Mouse (Mus musculus) myocyte (in vitro differentiated cells): ENCODE data around the gene Myo7a. TPM values are rescaled to one million over a fixed set of nuclear protein-coding genes. Genes with fewer than 3 reads are reported as not detected.

ENCODE experiments used
- H3K27me3 ChIP-seq: one replicate; pipeline ENCODE4 v1.6.1; 2011; ENCODE audit not compliant: control insufficient read depth, insufficient read depth, insufficient read length
- H3K36me3 ChIP-seq: one replicate; pipeline ENCODE4 v1.6.1; 2011; ENCODE audit not compliant: control insufficient read depth, insufficient read depth
- H3K4me2 ChIP-seq: one replicate; pipeline ENCODE4 v1.6.1; 2011; ENCODE audit warnings: low read depth, control low read depth
- H3K4me3 ChIP-seq: one replicate; pipeline ENCODE4 v1.5.1; 2011; ENCODE audit warnings: mild to moderate bottlenecking, control low read depth, moderate library complexity
- H3K79me2 ChIP-seq: one replicate; pipeline ENCODE4 v1.6.1; 2011; ENCODE audit not compliant: control insufficient read depth, insufficient read depth
- H3ac ChIP-seq: one replicate; pipeline ENCODE4 v1.6.1; 2011; ENCODE audit not compliant: control insufficient read depth, insufficient read length
- CEBPB ChIP-seq: IDR thresholded peaks from 2 replicates; pipeline ENCODE4 v1.6.1; 2011; ENCODE audit warnings: mild to moderate bottlenecking, moderate library complexity; ENCODE audit not compliant: poor library complexity, insufficient read depth, severe bottlenecking
- E2F4 ChIP-seq: IDR thresholded peaks from one replicate; pipeline ENCODE4 v1.6.1; 2011; ENCODE audit warnings: mild to moderate bottlenecking, control low read depth, moderate library complexity; ENCODE audit not compliant: insufficient read depth
- MAX ChIP-seq: IDR thresholded peaks from one replicate; pipeline ENCODE4 v1.6.1; 2011; ENCODE audit warnings: low read depth, mild to moderate bottlenecking, control low read depth
- MYOD1 ChIP-seq, 3 experiments: IDR thresholded peaks; one replicate each; pipeline ENCODE4 v1.6.1; 2011; ENCODE audit warnings: control low read depth in 2 of 3, low read depth in 2 of 3, mild to moderate bottlenecking in 2 of 3, moderate library complexity in 1 of 3; ENCODE audit not compliant: insufficient read length in 2 of 3, control insufficient read depth in 1 of 3
- MYOG ChIP-seq, 3 experiments: IDR thresholded peaks; one replicate each; pipeline ENCODE4 v1.6.1; 2011; ENCODE audit warnings: control low read depth in 2 of 3, low read depth in 2 of 3, mild to moderate bottlenecking in 2 of 3; ENCODE audit not compliant: insufficient read length in 2 of 3, control insufficient read depth in 1 of 3, insufficient read depth in 1 of 3
- POLR2A ChIP-seq: IDR thresholded peaks from one replicate; pipeline ENCODE4 v1.6.1; 2011; ENCODE audit warnings: low read depth, mild to moderate bottlenecking, control low read depth, moderate library complexity; ENCODE audit not compliant: insufficient read length
- POLR2AphosphoS2 ChIP-seq: IDR thresholded peaks from one replicate; pipeline ENCODE4 v1.6.1; 2011; ENCODE audit warnings: low read depth, control low read depth; ENCODE audit not compliant: insufficient read length
- REST ChIP-seq: IDR thresholded peaks from one replicate; pipeline ENCODE4 v1.6.1; 2011; ENCODE audit warnings: mild to moderate bottlenecking, control low read depth, moderate library complexity; ENCODE audit not compliant: insufficient read depth, insufficient read length
- SRF ChIP-seq: IDR thresholded peaks from one replicate; pipeline ENCODE4 v1.6.1; 2011; ENCODE audit warnings: low read depth; ENCODE audit not compliant: control insufficient read depth, insufficient read length
- TCF12 ChIP-seq: IDR thresholded peaks from one replicate; pipeline ENCODE4 v1.6.1; 2011; ENCODE audit warnings: mild to moderate bottlenecking, control low read depth; ENCODE audit not compliant: poor library complexity, insufficient read depth, severe bottlenecking
- TCF3 ChIP-seq: IDR thresholded peaks from one replicate; pipeline ENCODE4 v1.6.1; 2011; ENCODE audit warnings: low read depth, control low read depth; ENCODE audit not compliant: insufficient read length
- USF1 ChIP-seq: IDR thresholded peaks from one replicate; pipeline ENCODE4 v1.6.1; 2011; ENCODE audit warnings: low read depth, mild to moderate bottlenecking, control low read depth, moderate library complexity
- polyA plus RNA-seq: library from polyadenylated mRNA; unstranded; fragments of >200 nt; fragmentation: generic; extraction: Trizol; gene quantifications from one replicate; pipeline ENCODE4 v1.2.1, GENCODE M21; 2012; ENCODE audit warnings: missing spikeins

The Myo7a gene
- polyA plus RNA-seq, 1 experiment = 0.29 TPM

GRCm38 (mm10) chr7:98155546-98156279 is 36.4 kb upstream of the Myo7a start:
- Histone ChIP-seq H3K27me3 (no peaks in the 10 kb centered on the region), H3K4me3 (no peak overlapping the region), H3K36me3 (no peaks in the 10 kb centered on the region), H3K4me2 (no peak overlapping the region), H3ac (no peak overlapping the region), H3K79me2 (no peaks in the 10 kb centered on the region)
- TF ChIP-seq CEBPB (no peak), MYOD1 (IDR thresholded peaks at IDR 0.05; ENCODE audit: control insufficient read depth in 1 of 3, insufficient read length in 2 of 3, low read depth in 2 of 3) (no peak), POLR2A (no peak), MYOG (IDR thresholded peaks at IDR 0.05; ENCODE audit: control insufficient read depth in 1 of 3, insufficient read depth in 1 of 3, insufficient read length in 2 of 3, low read depth in 2 of 3) (no peak), SRF (no peak), POLR2AphosphoS2 (no peak), USF1 (no peak), E2F4 (no peak), REST (no peak), MAX (no peak), TCF12 (no peak), TCF3 (no peak)

DNA sequence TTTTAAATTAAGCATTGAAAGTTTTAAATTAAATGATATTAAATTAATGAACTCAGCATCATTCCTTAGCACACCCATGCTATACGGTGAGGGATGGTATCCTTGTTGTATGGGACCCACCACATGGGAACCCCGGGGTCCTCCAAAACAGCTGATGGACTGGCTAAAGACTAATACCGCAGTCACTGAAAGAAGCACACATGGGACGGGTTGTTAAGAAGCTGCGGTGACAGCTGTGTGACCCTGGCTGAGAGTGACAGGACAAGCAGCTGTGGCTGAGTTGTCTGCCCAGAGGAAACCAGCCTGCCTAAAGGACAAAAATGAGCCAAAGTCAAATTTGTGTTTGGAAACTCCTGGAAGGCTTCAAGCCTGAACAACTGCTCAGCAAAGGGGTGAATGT is 34.6 kb upstream of the Myo7a start:
- TF ChIP-seq TCF3 (no peak), SRF (no peak), POLR2A (no peak), E2F4 (no peak), TCF12 (no peak), USF1 (no peak), MYOD1 (IDR thresholded peaks at IDR 0.05; ENCODE audit: control insufficient read depth in 1 of 3, insufficient read length in 2 of 3, low read depth in 2 of 3) (no peak), MYOG (IDR thresholded peaks at IDR 0.05; ENCODE audit: control insufficient read depth in 1 of 3, insufficient read depth in 1 of 3, insufficient read length in 2 of 3, low read depth in 2 of 3) (no peak), POLR2AphosphoS2 (no peak), MAX (no peak), REST (no peak), CEBPB (no peak)
- H3K79me2 ChIP-seq = no peaks in the 10 kb centered on the region
- H3K4me2 ChIP-seq = no peak overlapping the region
- H3K4me3 ChIP-seq = no peak overlapping the region
- H3K36me3 ChIP-seq = no peaks in the 10 kb centered on the region
- no peaks in the 10 kb centered on the region for H3K27me3 ChIP-seq
- H3ac ChIP-seq = no peak overlapping the region

DNA sequence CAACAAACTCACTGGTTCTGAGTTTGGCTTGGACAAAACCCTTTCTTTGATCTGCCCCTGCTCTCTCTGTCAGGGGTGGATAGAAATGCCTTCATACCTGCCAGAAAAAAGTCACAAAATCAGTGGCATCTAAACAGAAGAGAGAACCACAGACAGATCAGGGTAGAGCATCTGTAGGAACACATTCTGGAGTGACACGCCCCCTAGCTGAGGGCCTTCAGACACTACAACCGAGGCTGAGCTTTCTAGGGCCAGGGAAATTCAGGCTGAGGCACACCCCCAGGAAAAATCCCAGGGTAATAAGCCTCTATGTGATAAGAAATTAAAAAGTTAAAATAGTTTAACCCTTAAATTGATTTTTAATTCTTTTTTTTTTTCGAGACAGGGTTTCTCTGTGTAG is 34.0 kb upstream of the Myo7a start:
- no peak for TF ChIP-seq MYOD1 (IDR thresholded peaks at IDR 0.05; ENCODE audit: control insufficient read depth in 1 of 3, insufficient read length in 2 of 3, low read depth in 2 of 3)
- TF ChIP-seq MYOG (IDR thresholded peaks at IDR 0.05; ENCODE audit: control insufficient read depth in 1 of 3, insufficient read depth in 1 of 3, insufficient read length in 2 of 3, low read depth in 2 of 3) = no peak
- no peak for TF ChIP-seq REST
- no peak for TF ChIP-seq MAX
- TF ChIP-seq USF1 = no peak
- no peak for TF ChIP-seq POLR2A
- Histone ChIP-seq H3K79me2 (no peaks in the 10 kb centered on the region), H3K36me3 (no peaks in the 10 kb centered on the region), H3K4me2 (no peak overlapping the region), H3K27me3 (no peaks in the 10 kb centered on the region), H3ac (no peak overlapping the region), H3K4me3 (no peak overlapping the region)

- Histone ChIP-seq H3K4me2 (no peak overlapping the region), H3K79me2 (no peaks in the 10 kb centered on the region), H3K27me3 (no peaks in the 10 kb centered on the region), H3K4me3 (no peak overlapping the region), H3K36me3 (no peaks in the 10 kb centered on the region), H3ac (no peak overlapping the region)
- TF ChIP-seq MAX = no peak
- TF ChIP-seq MYOD1 (IDR thresholded peaks at IDR 0.05; ENCODE audit: control insufficient read depth in 1 of 3, insufficient read length in 2 of 3, low read depth in 2 of 3) = no peak
- TF ChIP-seq MYOG (IDR thresholded peaks at IDR 0.05; ENCODE audit: control insufficient read depth in 1 of 3, insufficient read depth in 1 of 3, insufficient read length in 2 of 3, low read depth in 2 of 3) = no peak
- TF ChIP-seq USF1 = no peak
- TF ChIP-seq POLR2A = no peak
- no peak for TF ChIP-seq REST
These were observed 33.1 kb upstream of the Myo7a start for GRCm38 (mm10) chr7:98152400-98152799.

- H3K27me3 ChIP-seq = no peaks in the 10 kb centered on the region
- no peak for TF ChIP-seq SRF
- no peak for TF ChIP-seq POLR2A
- TF ChIP-seq REST = no peak
- no peak for TF ChIP-seq MYOD1 (IDR thresholded peaks at IDR 0.05; ENCODE audit: control insufficient read depth in 1 of 3, insufficient read length in 2 of 3, low read depth in 2 of 3)
- TF ChIP-seq CEBPB = no peak
- TF ChIP-seq TCF3 = no peak
- TF ChIP-seq E2F4 = no peak
- TF ChIP-seq POLR2AphosphoS2 = no peak
- TF ChIP-seq MYOG (IDR thresholded peaks at IDR 0.05; ENCODE audit: control insufficient read depth in 1 of 3, insufficient read depth in 1 of 3, insufficient read length in 2 of 3, low read depth in 2 of 3) = no peak
- TF ChIP-seq TCF12 = no peak
- TF ChIP-seq USF1 = no peak
- no peak for TF ChIP-seq MAX
- no peak overlapping the region for H3K4me2 ChIP-seq
These were observed 31.2 kb upstream of the Myo7a start for GRCm38 (mm10) chr7:98150525-98150924.

More at GRCm38 (mm10) chr7:98150525-98150924, 31.2 kb upstream of the Myo7a start:
- no peak overlapping the region for H3K4me3 ChIP-seq
- H3K36me3 ChIP-seq = no peaks in the 10 kb centered on the region
- H3ac ChIP-seq = no peak overlapping the region
- no peaks in the 10 kb centered on the region for H3K79me2 ChIP-seq
